Mouse (Mus musculus) C2C12 (cell line): ENCODE measurements around the gene Olfr1189. TPM values are rescaled to one million over a fixed set of nuclear protein-coding genes. Genes with fewer than 3 reads are reported as not detected.
"Not testable (repeated sequence)": the region's sequence is repeated elsewhere in the genome, so short reads cannot be mapped to it uniquely, and the experiment has no call there.

Experiments
- H3K27me3 ChIP-seq: one replicate; pipeline ENCODE4 v1.6.1; 2011; ENCODE audit not compliant: control insufficient read depth, insufficient read depth, insufficient read length
- H3K36me3 ChIP-seq: one replicate; pipeline ENCODE4 v1.6.1; 2011; ENCODE audit not compliant: control insufficient read depth, insufficient read depth
- H3K4me3 ChIP-seq: one replicate; pipeline ENCODE4 v1.5.1; 2011; ENCODE audit warnings: mild to moderate bottlenecking, control low read depth; ENCODE audit not compliant: poor library complexity, insufficient read depth, severe bottlenecking
- H3K79me2 ChIP-seq: one replicate; pipeline ENCODE4 v1.6.1; 2011; ENCODE audit not compliant: control insufficient read depth, insufficient read depth
- H3K79me3 ChIP-seq: one replicate; pipeline ENCODE4 v1.6.1; 2011; ENCODE audit warnings: low read depth, control low read depth
- H3ac ChIP-seq: one replicate; pipeline ENCODE3; 2011; ENCODE audit warnings: low read depth; ENCODE audit not compliant: control insufficient read depth, insufficient read length
- CEBPB ChIP-seq: IDR thresholded peaks from one replicate; pipeline ENCODE4 v1.6.1; 2011; ENCODE audit warnings: low read depth, mild to moderate bottlenecking, control low read depth, moderate library complexity
- CTCF ChIP-seq: IDR thresholded peaks from one replicate; pipeline ENCODE4 v1.5.1; 2011; ENCODE audit not compliant: control insufficient read depth, insufficient read depth, insufficient read length
- FOSL1 ChIP-seq: IDR thresholded peaks from one replicate; pipeline ENCODE4 v1.8.0; 2011; ENCODE audit warnings: mild to moderate bottlenecking, low read length; ENCODE audit not compliant: poor library complexity, insufficient read depth, severe bottlenecking
- MAX ChIP-seq: IDR thresholded peaks from one replicate; pipeline ENCODE4 v1.6.1; 2011; ENCODE audit warnings: mild to moderate bottlenecking, control low read depth
- MYOD1 ChIP-seq: IDR thresholded peaks from one replicate; pipeline ENCODE4 v1.6.1; 2011; ENCODE audit warnings: low read depth; ENCODE audit not compliant: control insufficient read depth, insufficient read length
- MYOG ChIP-seq: IDR thresholded peaks from one replicate; pipeline ENCODE4 v1.6.1; 2011; ENCODE audit not compliant: control insufficient read depth, insufficient read length; ENCODE audit errors: extremely low read depth
- USF1 ChIP-seq: IDR thresholded peaks from one replicate; pipeline ENCODE4 v1.6.1; 2011; ENCODE audit warnings: low read depth, mild to moderate bottlenecking, control low read depth, moderate library complexity
- long read RNA-seq, 2 experiments: library from polyadenylated mRNA; unstranded; transcript quantifications; one replicate each; pipeline ENCODE4 v2.0.0; 2019 to 2020
- polyA plus RNA-seq: library from polyadenylated mRNA; unstranded; fragments of >200 nt; fragmentation: generic; extraction: Trizol; gene quantifications from one replicate; pipeline ENCODE4 v1.2.1, GENCODE M21; 2012; ENCODE audit warnings: missing spikeins

Gene Olfr1189
- polyA plus RNA-seq, result not detected
- long read RNA-seq, experiment 1, result 0 reads
- long read RNA-seq, experiment 2, result 0 reads

GRCm38 (mm10) chr2:88586154-88586553 lies at the start of gene Olfr1189:
Olfr1189 (plus strand) TSS chr2:88586454.
- Histone ChIP-seq H3K27me3 (no peaks in the 10 kb centered on the region), H3ac (no peak within 1 kb of the TSS), H3K36me3 (no peaks in the 10 kb centered on the region), H3K79me2 (no peaks in the 10 kb centered on the region), H3K79me3 (no peaks in the 10 kb centered on the region), H3K4me3 (no peak within 1 kb of the TSS)
- TF ChIP-seq MYOG (no peak), FOSL1 (no peak), MAX (no peak), CEBPB (no peak), CTCF (no peak), USF1 (no peak), MYOD1 (no peak)

- no peaks in the 10 kb centered on the region for H3K36me3 ChIP-seq
- no peaks in the 10 kb centered on the region for H3K79me3 ChIP-seq
- no peak within 1 kb of the TSS for H3ac ChIP-seq
- no peak within 1 kb of the TSS for H3K4me3 ChIP-seq
- TF ChIP-seq MYOG (no peak), USF1 (no peak)
- H3K27me3 ChIP-seq, result no peaks in the 10 kb centered on the region
- no peaks in the 10 kb centered on the region for H3K79me2 ChIP-seq
Observed at GRCm38 (mm10) chr2:88556635-88557034, 29.6 kb upstream of the Olfr1189 start, which contains the start of gene Olfr1188. Olfr1188 (plus strand) TSS chr2:88556935.

DNA sequence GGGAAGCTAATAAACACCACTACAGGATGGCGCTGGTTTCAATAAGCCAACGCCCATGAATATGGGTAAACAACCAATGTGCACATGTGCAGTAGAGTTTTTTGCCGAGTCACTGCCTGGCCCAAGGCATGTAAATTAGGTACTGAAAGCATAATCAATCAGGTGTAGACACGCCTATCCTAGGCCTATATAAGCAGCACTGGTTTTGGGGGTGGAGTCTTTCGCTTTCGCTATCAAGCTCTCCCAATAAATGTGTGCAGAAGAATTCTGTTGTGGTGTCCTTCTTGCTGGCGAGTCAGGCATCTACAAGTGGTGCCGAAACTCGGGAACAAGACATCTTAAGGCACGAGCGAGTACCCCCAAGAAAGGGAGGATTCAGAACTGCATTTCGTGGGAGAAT lies 13.6 kb upstream of the Olfr1189 start:
- H3ac ChIP-seq, H3K79me3 ChIP-seq, H3K79me2 ChIP-seq, H3K36me3 ChIP-seq, H3K4me3 ChIP-seq, H3K27me3 ChIP-seq: not testable (repeated sequence)

DNA sequence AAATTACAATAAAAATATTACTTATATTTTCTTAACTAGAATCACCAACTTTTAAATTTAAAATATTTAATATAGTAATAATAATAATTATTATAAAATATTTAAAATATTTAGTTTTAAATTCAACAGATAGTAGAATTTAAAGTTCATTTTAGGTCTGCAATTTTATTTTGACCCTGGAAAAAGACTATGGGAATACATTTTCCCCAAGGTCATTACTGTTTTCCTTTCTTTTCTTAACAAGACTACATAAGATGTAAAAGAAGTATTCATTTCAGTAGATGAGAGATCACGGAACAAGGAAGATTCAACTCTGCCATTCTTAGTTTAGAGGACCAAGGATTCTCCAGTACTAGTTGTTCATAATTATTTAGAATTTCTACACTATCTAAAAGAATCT lies 54.0 kb downstream of the Olfr1189 start, which contains the start of gene Olfr1191-ps1:
Gene Olfr1191-ps1, plus strand, starts transcription at position 301 of the 400 bp plus-strand sequence.
- H3K79me2 ChIP-seq, H3K36me3 ChIP-seq, H3K4me3 ChIP-seq, H3ac ChIP-seq, H3K27me3 ChIP-seq, H3K79me3 ChIP-seq: not testable (repeated sequence)

Other genes starting within 250 kb of the Olfr1189 start
- gene Olfr1176, start 249.7 kb upstream of the Olfr1189 start, polyA plus RNA-seq, result not detected
- not detected for gene Olfr1177-ps, start 240.0 kb upstream of the Olfr1189 start, polyA plus RNA-seq
- not detected for gene Olfr1178, start 199.4 kb upstream of the Olfr1189 start, polyA plus RNA-seq
- gene Olfr1179, start 180.0 kb upstream of the Olfr1189 start, polyA plus RNA-seq, result not detected
- not detected for gene Olfr1180, start 167.3 kb upstream of the Olfr1189 start, polyA plus RNA-seq
- not detected for gene Olfr1181, start 160.3 kb upstream of the Olfr1189 start, polyA plus RNA-seq
- not detected for gene Gm13757, start 137.3 kb upstream of the Olfr1189 start, polyA plus RNA-seq
- gene Olfr1183, start 131.6 kb upstream of the Olfr1189 start, polyA plus RNA-seq, result not detected
- not detected for gene Olfr1184, start 102.9 kb upstream of the Olfr1189 start, polyA plus RNA-seq
- gene Olfr1185-ps1, start 93.1 kb upstream of the Olfr1189 start, polyA plus RNA-seq, result not detected
- not detected for gene Olfr1186, start 67.9 kb upstream of the Olfr1189 start, polyA plus RNA-seq
- not detected for gene Olfr1188, start 29.5 kb upstream of the Olfr1189 start, polyA plus RNA-seq
- not detected for gene Olfr1191-ps1, start 54.1 kb downstream of the Olfr1189 start, polyA plus RNA-seq
- not detected for gene Olfr1192-ps1, start 62.1 kb downstream of the Olfr1189 start, polyA plus RNA-seq
- gene Olfr1193, start 89.2 kb downstream of the Olfr1189 start, polyA plus RNA-seq, result not detected
- gene Olfr1195, start 102.7 kb downstream of the Olfr1189 start, polyA plus RNA-seq, result not detected
- not detected for gene Olfr1196, start 118.1 kb downstream of the Olfr1189 start, polyA plus RNA-seq
- not detected for gene Olfr1197, start 145.9 kb downstream of the Olfr1189 start, polyA plus RNA-seq
- not detected for gene Olfr1198, start 164.9 kb downstream of the Olfr1189 start, polyA plus RNA-seq
- gene Olfr1199, start 174.0 kb downstream of the Olfr1189 start, polyA plus RNA-seq, result not detected
- gene Olfr1200, start 184.0 kb downstream of the Olfr1189 start, polyA plus RNA-seq, result not detected
- gene Olfr1201, start 206.6 kb downstream of the Olfr1189 start, polyA plus RNA-seq, result not detected
- gene Olfr1202, start 228.0 kb downstream of the Olfr1189 start, polyA plus RNA-seq, result not detected
- not detected for gene Olfr1205, start 243.3 kb downstream of the Olfr1189 start, polyA plus RNA-seq